Mouse (Mus musculus): Measurements from ENCODE around the gene Sh3bgrl. TPM values are rescaled to one million over a fixed set of nuclear protein-coding genes. Genes with fewer than 3 reads are reported as not detected.

Gene Sh3bgrl
- total RNA-seq, 2 experiments from 2014 or later: 177 to 283 TPM

GRCm38 (mm10) chrX:109228720-109229119, 133.6 kb downstream of the Sh3bgrl start:
- ATAC-seq (ENCODE audit: poor library complexity, severe bottlenecking): peak; percentile 73

DNA sequence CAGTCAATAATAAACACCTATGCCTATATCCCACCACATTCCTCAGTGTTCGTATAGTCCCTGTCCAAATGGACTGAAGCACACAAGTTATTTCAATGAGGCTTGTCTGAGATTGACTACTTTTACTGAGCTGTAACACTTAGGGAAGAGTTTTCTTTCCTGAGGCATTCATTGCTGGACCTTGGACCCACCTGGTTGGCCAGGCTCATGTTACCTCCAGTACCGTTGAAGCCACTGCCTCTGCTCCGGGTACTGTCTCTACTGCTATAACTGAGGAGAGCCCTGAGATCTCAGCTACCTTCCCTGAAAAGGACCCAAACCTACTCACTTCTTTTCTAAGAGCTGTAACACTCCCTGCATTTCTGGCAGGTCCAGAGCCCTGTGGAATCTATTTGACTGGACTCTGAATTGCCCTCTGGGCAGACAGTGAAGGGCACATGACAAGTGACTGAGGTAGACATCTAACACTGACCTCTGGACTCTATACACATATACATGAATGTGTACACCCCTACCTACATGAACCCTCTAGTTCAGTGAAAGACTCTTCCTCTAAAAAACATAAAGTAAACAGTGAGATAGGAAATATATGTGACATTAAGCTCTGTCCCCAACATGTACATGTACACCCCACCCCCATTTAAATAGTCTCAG, 140.3 kb downstream of the Sh3bgrl start:
- no peak for ATAC-seq (ENCODE audit: poor library complexity, severe bottlenecking)

DNA sequence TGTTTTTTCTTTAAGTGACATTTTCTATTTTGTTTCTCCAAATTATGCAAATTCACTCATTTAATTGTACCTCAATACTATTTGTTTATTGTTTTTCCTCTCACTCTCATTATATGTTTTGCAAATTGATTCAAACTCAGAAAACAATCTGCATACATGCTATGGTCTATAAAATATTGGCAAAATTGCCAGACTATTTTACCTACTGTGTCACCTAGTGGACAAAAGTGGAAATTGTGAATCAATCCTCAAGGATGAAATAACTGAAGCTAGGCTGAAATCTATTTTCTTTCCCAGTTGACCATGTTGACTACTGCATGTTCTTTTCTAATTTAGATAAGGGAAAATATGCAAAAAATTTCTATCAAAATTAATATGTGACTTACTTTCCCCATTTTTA, 143.0 kb downstream of the Sh3bgrl start:
- no peak for ATAC-seq (ENCODE audit: poor library complexity, severe bottlenecking)

Other genes starting within 250 kb of the Sh3bgrl start
- 40.6 and 44.6 TPM in 2 replicates for gene Hmgn5, start 82.0 kb upstream of the Sh3bgrl start, total RNA-seq (2015)
- gene Hmgn5, start 82.0 kb upstream of the Sh3bgrl start, total RNA-seq (2017): 19.8 and 20.7 TPM in 2 replicates
- 7.1 and 10.7 TPM in 2 replicates for gene Gm6377, start 101.4 kb downstream of the Sh3bgrl start, total RNA-seq (2015)
- 9.1 and 14.9 TPM in 2 replicates for gene Gm6377, start 101.4 kb downstream of the Sh3bgrl start, total RNA-seq (2017)